Mouse (Mus musculus): ENCODE data around the gene Col4a1. TPM values are rescaled to one million over a fixed set of nuclear protein-coding genes. Genes with fewer than 3 reads are reported as not detected.
A peak's percentile ranks its signal among the peaks of the same experiment; 100 is the strongest.

Gene Col4a1
- total RNA-seq, 2 experiments from 2014 or later, result 142 TPM

- intact Hi-C loops (cut with DNase I), result no loop called here
- DNase-seq, result no peak
These were observed 21.1 kb upstream of the Col4a1 start for GRCm38 (mm10) chr8:11333746-11334145.

DNA sequence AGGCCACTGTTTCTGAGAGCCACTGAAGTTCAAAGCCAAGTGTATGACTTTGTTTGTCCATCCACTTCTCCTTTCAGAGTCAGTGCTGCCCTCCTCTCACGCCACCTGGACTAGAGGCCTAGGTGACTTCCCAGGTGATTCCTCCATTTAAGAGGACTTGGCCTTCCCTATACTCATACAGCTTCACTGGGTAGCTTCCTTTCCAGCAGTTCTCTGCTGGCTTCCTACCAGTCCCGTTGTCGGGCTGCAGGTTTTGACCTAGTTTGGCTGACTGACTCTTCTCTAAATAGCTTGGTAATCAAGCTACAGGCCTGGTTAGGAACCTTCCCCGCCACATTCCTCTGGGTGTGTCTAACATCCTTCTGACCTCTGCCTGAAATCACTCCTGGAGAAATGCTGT, 18.9 kb upstream of the Col4a1 start:
- intact Hi-C loops (cut with DNase I), result no loop called here
- DNase-seq, result no peak

DNA sequence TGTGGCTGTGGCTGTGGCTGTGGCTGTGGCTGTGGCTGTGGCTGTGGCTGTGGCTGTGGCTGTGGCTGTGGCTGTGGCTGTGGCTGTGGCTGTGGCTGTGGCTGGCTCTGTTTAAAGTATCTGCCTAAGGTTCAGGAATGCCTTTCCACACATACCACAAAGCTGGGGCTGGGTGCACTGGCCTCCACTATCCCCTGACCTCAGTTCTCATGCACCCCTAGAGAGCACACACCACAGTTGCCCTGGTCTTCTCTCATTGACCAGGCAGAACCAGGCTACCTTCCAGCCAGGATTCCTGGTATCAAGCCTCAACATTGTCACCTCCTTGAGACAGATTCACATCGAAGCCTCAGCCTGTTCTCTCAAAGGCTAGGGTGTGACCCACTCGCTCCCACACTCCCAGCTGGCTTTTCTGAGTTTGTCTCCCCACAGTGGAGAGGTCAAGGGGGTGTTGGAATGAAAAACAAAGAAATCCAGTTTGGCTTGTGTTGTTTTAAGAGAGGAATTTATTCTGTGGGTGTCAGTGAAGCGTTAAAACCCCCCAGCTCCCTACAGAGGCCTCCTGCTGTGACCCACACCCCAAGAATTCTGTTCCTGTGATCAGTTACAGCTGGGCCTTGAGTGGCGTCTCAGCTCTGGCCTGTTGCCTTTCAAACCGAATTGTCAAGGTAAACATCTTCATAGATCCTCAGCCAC, 15.2 kb upstream of the Col4a1 start:
- no peak for DNase-seq

GRCm38 (mm10) chr8:11327298-11327697, 14.7 kb upstream of the Col4a1 start:
- intact Hi-C loops (cut with DNase I), result no loop called here
- no peak for DNase-seq

More for the DNA sequence above, 15.2 kb upstream of the Col4a1 start:
- intact Hi-C loops (cut with DNase I), result no loop called here

DNA sequence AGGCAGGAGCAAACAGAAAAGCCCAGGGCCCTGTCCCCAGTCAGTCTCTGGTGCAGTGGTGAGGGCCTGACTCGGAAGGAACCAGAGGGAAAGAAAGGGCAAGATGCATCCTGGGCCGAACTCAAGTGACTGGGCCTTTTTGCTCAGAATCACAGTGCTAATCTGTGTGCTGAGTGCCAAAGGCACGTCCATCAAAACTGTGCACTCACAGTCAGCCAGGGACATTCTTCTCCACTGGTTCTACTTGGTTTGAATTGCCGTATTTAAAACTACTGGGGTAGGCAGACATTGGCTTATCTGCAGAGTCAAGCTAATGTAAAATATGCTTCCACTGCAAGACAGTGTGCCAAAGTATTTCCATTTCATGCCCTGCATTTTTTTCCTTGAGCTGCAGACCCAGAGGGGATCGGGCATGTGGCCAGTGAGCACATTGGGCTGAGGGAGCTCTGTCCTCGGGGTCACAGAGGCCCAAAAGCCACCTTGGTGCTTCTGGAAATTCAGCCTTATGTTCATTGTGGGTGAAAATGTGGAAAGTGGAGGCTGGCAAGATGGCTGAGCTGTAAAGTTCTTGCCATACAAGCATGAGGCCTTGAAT, 12.3 kb upstream of the Col4a1 start:
- intact Hi-C loops (cut with DNase I), result no loop called here
- peak; percentile 44 for DNase-seq

GRCm38 (mm10) chr8:11323681-11324080, 11.1 kb upstream of the Col4a1 start:
- no peak for DNase-seq
- intact Hi-C loops (cut with DNase I), result no loop called here

DNA sequence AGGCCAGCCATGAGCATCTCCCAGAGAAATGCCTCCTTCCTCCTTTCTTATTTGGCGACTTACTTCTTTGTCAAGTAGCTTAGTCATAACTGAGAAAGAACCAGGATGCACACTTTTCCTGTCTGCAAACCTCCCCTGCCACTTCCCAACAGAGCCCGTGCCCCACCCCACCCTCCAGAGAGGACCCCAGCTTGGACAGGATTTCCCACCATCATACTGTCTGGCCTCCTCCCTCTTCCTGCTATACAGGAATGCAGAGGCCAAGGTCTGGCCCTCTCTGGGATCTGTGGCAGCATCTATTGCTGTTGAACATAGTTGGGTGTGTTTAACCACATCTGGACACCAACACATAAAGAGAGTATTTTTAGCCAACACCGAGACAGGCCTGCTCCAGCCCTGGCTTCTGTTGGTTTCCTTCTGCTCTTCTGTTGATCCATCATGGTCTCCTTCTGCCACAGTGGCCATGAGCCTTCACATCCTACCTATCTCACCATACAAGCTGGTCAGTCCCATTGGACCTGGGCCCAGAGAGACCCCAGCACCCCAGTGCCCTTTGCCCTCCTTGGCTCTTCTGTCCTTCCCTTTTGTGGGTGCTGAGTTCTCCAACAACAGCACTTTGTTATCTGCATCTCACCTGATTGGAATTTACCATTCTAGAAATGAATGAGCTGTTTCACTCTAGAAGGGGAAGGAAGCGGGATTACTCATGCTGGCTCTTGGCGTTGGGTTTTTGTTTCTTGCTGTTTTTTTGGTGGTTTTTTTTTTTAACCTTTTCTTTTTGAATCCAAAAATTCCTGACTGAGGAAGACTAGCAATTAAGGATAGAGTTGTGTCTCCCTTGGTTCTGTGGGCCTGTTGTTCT, 10.3 kb upstream of the Col4a1 start:
- intact Hi-C loops (cut with DNase I), result no loop called here
- no peak for DNase-seq

DNA sequence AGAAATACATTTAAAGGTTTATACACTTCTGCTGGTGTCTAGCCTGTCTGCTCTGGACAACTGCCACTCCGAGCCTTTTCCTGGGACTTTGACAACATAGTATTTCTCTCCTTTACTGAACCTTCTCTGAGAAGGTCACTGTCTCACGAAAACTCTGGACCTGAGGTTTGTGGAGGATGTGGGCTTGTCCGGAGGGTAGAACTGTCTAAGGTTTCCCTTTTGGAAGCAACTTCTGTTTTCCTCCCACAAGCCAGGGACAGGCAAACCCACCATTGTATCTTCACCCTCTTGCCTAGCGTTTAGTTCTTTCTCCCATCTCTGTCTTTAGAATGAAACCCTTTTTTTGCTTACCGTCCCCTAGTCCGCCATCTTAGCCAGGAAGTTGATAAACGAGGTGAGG, 9.2 kb upstream of the Col4a1 start:
- intact Hi-C loops (cut with DNase I), result no loop called here
- DNase-seq, result no peak

DNA sequence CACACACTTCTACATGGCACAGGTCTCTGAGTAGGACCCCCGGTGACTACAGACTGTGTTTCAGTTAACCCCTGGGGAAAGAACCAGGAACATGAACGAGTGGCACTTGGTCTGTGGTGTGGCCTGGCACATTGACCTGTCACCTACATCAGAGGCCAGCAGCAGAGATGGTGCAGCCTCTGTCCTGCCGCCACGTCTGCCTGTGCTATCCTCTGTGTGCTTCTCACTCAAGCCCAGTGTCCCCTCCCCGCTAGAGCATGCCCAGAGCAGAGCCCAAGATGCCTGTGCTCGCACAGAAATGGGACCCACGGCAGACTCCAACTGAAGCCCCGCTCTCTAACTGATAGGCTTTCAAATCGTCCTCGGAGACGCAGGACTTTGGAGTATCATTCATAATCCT, 6.8 kb upstream of the Col4a1 start:
- intact Hi-C loops (cut with DNase I), result no loop called here
- no peak for DNase-seq

DNA sequence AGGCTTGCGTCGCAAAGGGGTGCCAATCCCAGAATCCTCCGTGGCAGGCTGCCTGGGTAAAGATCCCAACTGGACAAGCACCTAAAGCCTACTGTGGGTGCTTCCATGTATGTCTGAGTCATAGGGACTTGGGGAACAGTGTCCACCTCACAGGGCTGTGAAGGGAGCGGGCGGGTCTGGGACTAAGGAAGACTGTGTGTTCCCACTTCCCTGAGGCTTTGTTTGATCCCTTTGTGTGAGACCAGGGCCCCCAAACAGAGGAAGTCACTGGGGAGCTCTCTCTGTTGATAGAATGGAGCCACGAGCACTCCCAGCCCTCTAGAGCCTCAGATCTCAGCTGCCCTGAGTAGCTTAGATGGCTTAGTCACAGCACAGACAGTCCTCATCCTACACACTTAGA, 3.5 kb upstream of the Col4a1 start:
- intact Hi-C loops (cut with DNase I), result no loop called here
- no peak for DNase-seq

- intact Hi-C loops (cut with DNase I), result no loop called here
- no peak for DNase-seq
These were observed 2.7 kb upstream of the Col4a1 start for GRCm38 (mm10) chr8:11315179-11315943.

DNA sequence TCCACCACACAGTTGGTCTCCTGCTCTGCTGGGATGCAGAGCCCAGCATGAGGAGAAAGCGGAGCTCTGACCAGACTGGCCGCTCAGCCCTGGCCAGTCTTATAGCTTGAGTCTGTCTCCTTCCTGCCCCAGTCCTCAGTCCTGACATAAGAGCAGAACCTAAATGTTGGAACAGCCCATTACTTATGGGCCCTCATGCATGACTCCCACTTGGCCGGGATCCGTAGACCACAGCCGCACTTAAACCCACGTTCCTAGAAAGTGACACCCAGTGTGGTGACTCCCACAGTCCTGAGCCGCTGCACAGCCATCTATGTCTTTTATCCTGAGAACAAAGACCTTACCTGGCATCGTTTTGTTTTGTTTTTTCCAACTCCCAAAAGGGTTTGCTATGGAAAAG, 2.0 kb upstream of the Col4a1 start:
- no peak for DNase-seq
- intact Hi-C loops (cut with DNase I), result loop anchor here (5.0 kb wide), 1 partner anchor 62 kb away; no protein-coding TSS in a partner anchor

DNA sequence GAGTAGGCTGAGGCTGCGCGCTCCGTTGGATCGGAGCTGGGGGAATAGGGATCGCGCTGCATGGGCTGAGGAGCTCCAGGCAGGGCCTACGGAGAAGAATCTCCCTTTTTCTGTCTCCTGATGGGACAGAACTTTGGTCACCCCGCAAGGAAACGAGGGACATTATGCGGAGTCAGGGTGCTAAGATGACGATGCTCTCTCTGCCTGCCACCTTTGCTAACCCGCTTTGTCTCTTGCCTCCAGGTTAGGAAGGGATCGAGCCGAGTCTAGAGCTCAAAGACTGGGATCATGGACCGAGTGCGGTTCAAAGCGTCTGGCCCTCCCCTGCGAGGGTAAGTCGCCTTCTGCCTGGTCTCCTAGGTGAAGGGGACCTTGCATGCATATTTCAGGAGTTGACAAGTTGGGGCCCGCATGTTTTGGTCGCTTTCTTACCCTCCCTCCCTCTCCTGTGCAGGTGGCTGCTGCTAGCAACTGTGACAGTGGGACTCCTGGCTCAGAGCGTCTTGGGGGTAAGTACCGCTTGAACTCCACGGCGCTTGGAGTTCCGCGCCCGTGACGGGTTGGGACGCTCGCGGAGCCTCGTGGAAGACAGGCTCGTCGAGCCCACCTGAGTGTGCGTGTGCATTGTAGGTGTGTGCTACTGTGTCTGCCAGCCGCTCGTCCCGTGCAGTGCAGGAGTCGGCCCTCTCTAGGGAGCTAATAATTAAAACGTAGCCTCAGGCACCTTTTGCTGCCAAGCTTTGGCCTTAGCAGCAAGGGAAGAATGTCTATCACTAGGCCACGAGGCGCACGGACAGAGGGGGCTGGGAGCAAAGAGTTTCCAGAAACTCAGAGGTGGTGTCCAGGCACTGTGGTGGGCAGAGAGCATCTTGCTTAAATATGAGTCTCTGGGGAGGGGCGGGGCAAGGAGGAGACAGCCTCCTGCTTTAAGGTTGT, 818 bp upstream of the Col4a1 start:
- intact Hi-C loops (cut with DNase I), result loop anchor here (5.0 kb wide), 1 partner anchor 61 kb away; no protein-coding TSS in a partner anchor
- DNase-seq, result no peak

DNA sequence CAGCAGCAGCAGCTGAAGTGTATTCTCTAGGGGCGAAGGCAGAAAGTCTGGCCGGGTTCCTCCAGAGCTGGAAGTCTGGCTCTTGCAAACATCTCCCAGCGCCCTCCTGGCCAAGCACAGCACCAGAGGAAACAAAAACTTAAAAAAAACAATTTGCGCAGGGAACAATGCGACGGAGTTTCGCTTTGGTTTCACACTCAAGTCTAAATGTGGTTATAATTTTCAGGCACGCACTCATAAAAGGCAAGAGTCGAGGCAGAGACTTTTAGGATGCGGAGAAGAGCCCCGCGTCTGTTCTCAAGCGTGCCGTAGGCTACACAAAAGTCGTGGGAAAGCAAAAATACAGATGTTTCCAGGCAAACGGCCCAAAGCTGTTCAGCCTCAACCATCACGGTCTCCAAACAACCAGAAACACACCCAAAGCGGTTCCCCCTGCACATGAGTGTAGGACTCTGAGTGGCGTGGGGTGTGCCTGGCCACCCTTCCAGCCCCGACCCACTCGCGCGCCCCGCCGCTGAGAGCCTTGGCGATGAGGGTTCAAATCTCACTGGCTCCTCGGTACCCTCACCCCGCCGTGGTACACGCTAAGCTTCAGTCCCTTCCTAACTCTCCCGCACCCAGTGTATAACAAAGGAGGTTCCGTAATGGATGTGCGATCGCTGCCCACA, 811 bp downstream of the Col4a1 start:
- intact Hi-C loops (cut with DNase I), result loop anchor here (5.0 kb wide), 1 partner anchor 60 kb away; no protein-coding TSS in a partner anchor
- DNase-seq, result no peak

GRCm38 (mm10) chr8:11310049-11310448, 2.6 kb downstream of the Col4a1 start:
- DNase-seq, result no peak
- intact Hi-C loops (cut with DNase I), result loop anchor here (5.0 kb wide), 1 partner anchor 58 kb away; no protein-coding TSS in a partner anchor

- intact Hi-C loops (cut with DNase I), result no loop called here
- no peak for DNase-seq
These were observed 3.4 kb downstream of the Col4a1 start for GRCm38 (mm10) chr8:11309226-11309625.

- intact Hi-C loops (cut with DNase I), result no loop called here
- DNase-seq, result no peak
These were observed 4.0 kb downstream of the Col4a1 start for GRCm38 (mm10) chr8:11308570-11308998.

- intact Hi-C loops (cut with DNase I), result no loop called here
- DNase-seq, result no peak
These were observed 5.2 kb downstream of the Col4a1 start for GRCm38 (mm10) chr8:11307451-11307850.

- intact Hi-C loops (cut with DNase I), result no loop called here
- no peak for DNase-seq
These were observed 7.1 kb downstream of the Col4a1 start for GRCm38 (mm10) chr8:11305539-11305938.
